Mouse (Mus musculus): Measurements from ENCODE around the gene Asphd2. TPM values are rescaled to one million over a fixed set of nuclear protein-coding genes. Genes with fewer than 3 reads are reported as not detected.

The Asphd2 gene
- total and polyA plus RNA-seq, 3 experiments = 0.08 TPM; not detected in 2

DNA sequence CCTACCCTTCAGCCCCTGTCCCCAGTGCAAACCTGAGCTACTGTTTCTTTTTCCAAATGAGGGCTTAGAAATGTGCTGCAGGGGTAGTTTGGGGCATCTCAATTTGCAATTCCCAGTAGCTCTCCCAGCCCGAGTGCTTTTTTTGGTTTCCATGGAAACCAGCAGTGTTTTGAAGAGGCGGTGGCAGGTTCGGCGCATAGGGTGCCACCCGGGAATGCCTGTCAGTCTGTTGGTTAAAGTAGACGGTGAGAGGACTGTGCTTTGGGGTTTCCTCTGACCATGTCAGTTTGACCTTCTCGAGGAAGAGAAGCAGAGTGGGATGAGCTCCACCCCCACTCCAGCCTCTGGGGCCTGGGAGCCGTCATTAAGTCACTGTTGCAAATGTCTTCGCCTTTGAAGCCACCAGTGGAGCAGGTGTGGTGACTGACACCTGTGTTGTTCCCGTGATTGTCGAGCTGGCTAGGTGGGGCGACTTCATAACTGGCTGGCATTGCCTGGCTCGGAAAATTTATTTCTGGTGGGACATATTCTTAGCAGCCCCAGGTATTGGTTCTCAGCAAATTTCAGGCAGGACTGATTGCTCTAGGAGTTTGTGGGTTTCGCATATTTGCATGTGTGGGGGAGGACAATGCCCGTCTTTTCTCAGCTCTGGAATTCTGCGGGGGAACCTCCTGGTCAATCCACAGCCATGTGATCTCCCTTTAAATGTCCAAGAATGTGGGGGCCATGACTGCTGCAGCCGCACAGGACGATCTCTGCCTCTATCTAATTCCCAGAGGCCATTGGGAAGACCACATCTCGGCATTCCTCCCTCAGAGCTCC lies 17.1 kb upstream of the Asphd2 start:
- no peak for DNase-seq (ENCODE audit: low read depth, low spot score)
- no peak overlapping the region for H3K27ac ChIP-seq (ENCODE audit: control insufficient read depth, low read depth, low read length)
- H3K4me1 ChIP-seq (ENCODE audit: control insufficient read depth in 1 of 2, insufficient read depth in 2 of 2, low read length in 2 of 2) = no peaks in the 10 kb centered on the region
- TF ChIP-seq SIN3A (IDR thresholded peaks at IDR 0.05; ENCODE audit: low read length) = no peak
- TF ChIP-seq ZMIZ1 (IDR thresholded peaks at IDR 0.05; ENCODE audit: low read depth, low read length) = no peak
- no peak for TF ChIP-seq MAFK (IDR thresholded peaks at IDR 0.05; ENCODE audit: borderline replicate concordance, low read depth, low read length)
- no peak for TF ChIP-seq MAX (IDR thresholded peaks at IDR 0.05; ENCODE audit: low read length)
- no peak for TF ChIP-seq SMC3 (IDR thresholded peaks at IDR 0.05; ENCODE audit: low read depth, low read length)
- TF ChIP-seq ZC3H11A (IDR thresholded peaks at IDR 0.05; ENCODE audit: low read depth, low read length) = no peak
- TF ChIP-seq NRF1 (IDR thresholded peaks at IDR 0.05; ENCODE audit: insufficient read depth, low read depth, low read length, poor library complexity, severe bottlenecking) = no peak
- TF ChIP-seq POLR2AphosphoS2 (IDR thresholded peaks at IDR 0.05; ENCODE audit: low read length) = no peak
- no peaks in the 10 kb centered on the region for H3K36me3 ChIP-seq (ENCODE audit: control insufficient read depth in 1 of 2, insufficient read depth in 2 of 2, low read length in 2 of 2)
- H3K27me3 ChIP-seq (ENCODE audit: control insufficient read depth in 1 of 2, insufficient read depth in 2 of 2, low read length in 2 of 2) = no peaks in the 10 kb centered on the region
- H3K9me3 ChIP-seq (replicated peaks; ENCODE audit: insufficient read depth, low read length) = no peaks in the 10 kb centered on the region
- H3K79me2 ChIP-seq (ENCODE audit: control insufficient read depth, insufficient read depth, low read length, poor library complexity) = no peaks in the 10 kb centered on the region
- no peak overlapping the region for H3K9ac ChIP-seq (ENCODE audit: control insufficient read depth, low read depth, low read length, poor library complexity, severe bottlenecking)
- H3K4me3 ChIP-seq (ENCODE audit: control insufficient read depth in 1 of 2, insufficient read depth in 1 of 2, low read depth in 2 of 2, low read length in 2 of 2) = no peak overlapping the region

DNA sequence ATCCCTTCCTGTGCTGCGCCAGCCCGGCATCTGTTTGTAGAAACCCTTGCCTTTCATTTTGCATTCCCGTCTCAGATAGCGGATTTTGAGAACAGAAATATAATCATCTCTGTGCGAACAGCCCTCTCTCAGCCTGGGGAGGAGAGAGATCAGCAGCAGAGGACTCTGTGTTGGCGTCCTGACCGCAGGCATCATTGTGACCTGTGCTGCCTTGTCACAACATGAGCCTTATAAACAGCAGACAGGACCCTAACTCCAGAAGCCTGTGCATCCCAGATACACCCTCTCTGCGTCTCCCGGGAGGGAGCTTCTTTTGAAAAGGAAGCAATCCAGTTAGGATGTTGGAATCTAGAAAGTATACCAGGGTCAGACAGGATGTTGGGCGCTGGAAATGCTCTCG lies 16.4 kb upstream of the Asphd2 start:
- no peak for DNase-seq (ENCODE audit: low read depth, low spot score)

GRCm38 (mm10) chr5:112409274-112409673 lies 14.6 kb upstream of the Asphd2 start:
- no peaks in the 10 kb centered on the region for H3K27me3 ChIP-seq (ENCODE audit: control insufficient read depth in 1 of 2, insufficient read depth in 2 of 2, low read length in 2 of 2)
- TF ChIP-seq TAL1 (IDR thresholded peaks at IDR 0.05; ENCODE audit: low read length) (no peak), USF1 (IDR thresholded peaks at IDR 0.05; ENCODE audit: low read depth, low read length) (no peak), EP300 (IDR thresholded peaks at IDR 0.05; ENCODE audit: low read depth in 1 of 2, low read length in 2 of 2) (no peak), POLR2AphosphoS5 (IDR thresholded peaks at IDR 0.05; ENCODE audit: borderline replicate concordance, low read depth, low read length) (no peak), MAX (IDR thresholded peaks at IDR 0.05; ENCODE audit: low read length) (no peak), ZKSCAN1 (IDR thresholded peaks at IDR 0.05; ENCODE audit: low read depth, low read length) (no peak), POLR2A (IDR thresholded peaks at IDR 0.05; ENCODE audit: control insufficient read depth in 1 of 2, insufficient read depth in 1 of 2, low read depth in 1 of 2, low read length in 2 of 2, poor library complexity in 1 of 2) (no peak), RAD21 (IDR thresholded peaks at IDR 0.05; ENCODE audit: low read depth, low read length) (no peak), SMC3 (IDR thresholded peaks at IDR 0.05; ENCODE audit: low read depth, low read length) (no peak), UBTF (IDR thresholded peaks at IDR 0.05; ENCODE audit: borderline replicate concordance, insufficient read depth, low read depth, low read length) (no peak), NRF1 (IDR thresholded peaks at IDR 0.05; ENCODE audit: insufficient read depth, low read depth, low read length, poor library complexity, severe bottlenecking) (no peak)
- no peaks in the 10 kb centered on the region for H3K4me1 ChIP-seq (ENCODE audit: control insufficient read depth in 1 of 2, insufficient read depth in 2 of 2, low read length in 2 of 2)
- no peaks in the 10 kb centered on the region for H3K36me3 ChIP-seq (ENCODE audit: control insufficient read depth in 1 of 2, insufficient read depth in 2 of 2, low read length in 2 of 2)
- H3K27ac ChIP-seq (ENCODE audit: control insufficient read depth, low read depth, low read length) = no peak overlapping the region
- DNase-seq (ENCODE audit: low read depth, low spot score) = no peak
- H3K79me2 ChIP-seq (ENCODE audit: control insufficient read depth, insufficient read depth, low read length, poor library complexity) = no peaks in the 10 kb centered on the region
- H3K9me3 ChIP-seq (replicated peaks; ENCODE audit: insufficient read depth, low read length) = no peaks in the 10 kb centered on the region
- H3K4me3 ChIP-seq (ENCODE audit: control insufficient read depth in 1 of 2, insufficient read depth in 1 of 2, low read depth in 2 of 2, low read length in 2 of 2) = no peak overlapping the region
- H3K9ac ChIP-seq (ENCODE audit: control insufficient read depth, low read depth, low read length, poor library complexity, severe bottlenecking) = no peak overlapping the region

More for the DNA sequence above, 16.4 kb upstream of the Asphd2 start:
- Histone ChIP-seq H3K27me3 (ENCODE audit: control insufficient read depth in 1 of 2, insufficient read depth in 2 of 2, low read length in 2 of 2) (no peaks in the 10 kb centered on the region), H3K9ac (ENCODE audit: control insufficient read depth, low read depth, low read length, poor library complexity, severe bottlenecking) (no peak overlapping the region), H3K79me2 (ENCODE audit: control insufficient read depth, insufficient read depth, low read length, poor library complexity) (no peaks in the 10 kb centered on the region), H3K36me3 (ENCODE audit: control insufficient read depth in 1 of 2, insufficient read depth in 2 of 2, low read length in 2 of 2) (no peaks in the 10 kb centered on the region), H3K27ac (ENCODE audit: control insufficient read depth, low read depth, low read length) (no peak overlapping the region), H3K9me3 (replicated peaks; ENCODE audit: insufficient read depth, low read length) (no peaks in the 10 kb centered on the region), H3K4me1 (ENCODE audit: control insufficient read depth in 1 of 2, insufficient read depth in 2 of 2, low read length in 2 of 2) (no peaks in the 10 kb centered on the region), H3K4me3 (ENCODE audit: control insufficient read depth in 1 of 2, insufficient read depth in 1 of 2, low read depth in 2 of 2, low read length in 2 of 2) (no peak overlapping the region)
- TF ChIP-seq MXI1 (IDR thresholded peaks at IDR 0.05; ENCODE audit: low read depth, low read length) = no peak
- TF ChIP-seq MAFK (IDR thresholded peaks at IDR 0.05; ENCODE audit: borderline replicate concordance, low read depth, low read length) = no peak
- TF ChIP-seq TCF12 (IDR thresholded peaks at IDR 0.05; ENCODE audit: low read depth, low read length) = no peak
- no peak for TF ChIP-seq RAD21 (IDR thresholded peaks at IDR 0.05; ENCODE audit: low read depth, low read length)
- TF ChIP-seq MAZ (IDR thresholded peaks at IDR 0.05; ENCODE audit: low read depth, low read length) = no peak
- no peak for TF ChIP-seq ETS1 (IDR thresholded peaks at IDR 0.05; ENCODE audit: low read depth, low read length)
- no peak for TF ChIP-seq KAT2A (conservative IDR thresholded peaks at IDR 0.05; ENCODE audit: low read depth, low read length)
